Mouse (Mus musculus): ENCODE data around the gene Aptx. TPM values are rescaled to one million over a fixed set of nuclear protein-coding genes. Genes with fewer than 3 reads are reported as not detected.
A peak's percentile ranks its signal among the peaks of the same experiment; 100 is the strongest.

Aptx gene
- 46.9 and 47.3 TPM in 2 replicates for polyA plus RNA-seq (2016; fragmentation: Nextera tagmentation; extraction: Ambion mirVana)

- peak within 1 kb of the TSS; percentile 61 for H3K4me3 ChIP-seq (replicated peaks)
- H3K9ac ChIP-seq, result peak within 1 kb of the TSS; percentile 65
- ATAC-seq (ENCODE audit: low FRiP score), result peak; percentile 93
- peaks cover 27% of the 10 kb centered on the region for H3K4me1 ChIP-seq
- no peaks in the 10 kb centered on the region for H3K36me3 ChIP-seq (replicated peaks)
- peak within 1 kb of the TSS; percentile 76 for H3K4me2 ChIP-seq
- H3K27ac ChIP-seq, result peak within 1 kb of the TSS; percentile 95
- WGBS, result under 1% methylated on average over 42 of the region's 42 CpGs
- H3K9me3 ChIP-seq, result no peaks in the 10 kb centered on the region
- H3K27me3 ChIP-seq, result no peaks in the 10 kb centered on the region
Observed at GRCm38 (mm10) chr4:40702797-40703709, at the start of gene Aptx. TSS of gene Aptx (minus strand) at chr4:40703194.

GRCm38 (mm10) chr4:40735351-40735750 is 32.4 kb upstream of the Aptx start:
- Histone ChIP-seq H3K9ac (no peak overlapping the region), H3K9me3 (no peaks in the 10 kb centered on the region), H3K4me1 (no peaks in the 10 kb centered on the region), H3K36me3 (replicated peaks) (peaks cover 76% of the 10 kb centered on the region), H3K27ac (no peak overlapping the region), H3K4me3 (replicated peaks) (no peak overlapping the region), H3K4me2 (no peak overlapping the region), H3K27me3 (no peaks in the 10 kb centered on the region)
- WGBS, result 70% methylated on average over 1 of the region's 1 CpGs
- no peak for ATAC-seq (ENCODE audit: low FRiP score)

- no peaks in the 10 kb centered on the region for H3K27me3 ChIP-seq
- H3K4me1 ChIP-seq, result peaks cover 8% of the 10 kb centered on the region
- peaks cover 85% of the 10 kb centered on the region for H3K36me3 ChIP-seq (replicated peaks)
- no peak overlapping the region for H3K4me2 ChIP-seq
- no peak for ATAC-seq (ENCODE audit: low FRiP score)
- H3K27ac ChIP-seq, result no peak overlapping the region
- no peak overlapping the region for H3K4me3 ChIP-seq (replicated peaks)
- no peak overlapping the region for H3K9ac ChIP-seq
- H3K9me3 ChIP-seq, result no peaks in the 10 kb centered on the region
Observed at GRCm38 (mm10) chr4:40731262-40731661, 28.3 kb upstream of the Aptx start.

DNA sequence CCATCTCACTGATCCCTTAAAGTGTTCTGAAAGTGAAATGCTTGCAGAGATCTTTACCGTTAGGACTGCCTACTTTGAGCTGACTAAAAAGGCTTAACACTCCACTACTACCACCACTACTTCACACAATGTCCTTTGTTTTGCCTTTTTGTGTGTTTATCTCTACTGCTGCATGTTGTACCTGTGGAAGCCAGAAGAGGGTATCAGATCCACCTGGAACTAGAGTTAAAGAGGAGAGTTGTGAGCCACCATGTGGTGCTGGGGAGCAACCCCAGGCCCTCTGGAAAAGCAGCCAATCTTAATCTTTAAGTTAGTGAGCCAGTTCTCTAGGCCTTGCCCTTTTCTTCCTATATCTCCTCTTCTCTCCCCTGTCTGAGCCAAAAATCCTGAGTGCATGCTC is 24.3 kb upstream of the Aptx start:
- H3K4me2 ChIP-seq, result no peak overlapping the region
- 85% methylated on average over 1 of the region's 1 CpGs for WGBS
- ATAC-seq (ENCODE audit: low FRiP score), result no peak

GRCm38 (mm10) chr4:40725554-40725953 is 22.6 kb upstream of the Aptx start:
- H3K27ac ChIP-seq, result no peak overlapping the region
- H3K9ac ChIP-seq, result no peak overlapping the region
- 0 out of 2 replicates have a peak overlapping the region, but pooled peaks have one; percentile 80 for H3K4me2 ChIP-seq
- H3K27me3 ChIP-seq, result no peaks in the 10 kb centered on the region
- ATAC-seq (ENCODE audit: low FRiP score), result no peak
- no peaks in the 10 kb centered on the region for H3K9me3 ChIP-seq
- H3K4me1 ChIP-seq, result peaks cover 41% of the 10 kb centered on the region
- H3K36me3 ChIP-seq (replicated peaks), result peaks cover 59% of the 10 kb centered on the region
- H3K4me3 ChIP-seq (replicated peaks), result 0 out of 2 replicates have a peak overlapping the region, but pooled peaks have one; percentile 2

More for the DNA sequence above, 24.3 kb upstream of the Aptx start:
- no peaks in the 10 kb centered on the region for H3K9me3 ChIP-seq
- no peak overlapping the region for H3K4me3 ChIP-seq (replicated peaks)
- peaks cover 32% of the 10 kb centered on the region for H3K4me1 ChIP-seq
- no peaks in the 10 kb centered on the region for H3K27me3 ChIP-seq
- H3K9ac ChIP-seq, result no peak overlapping the region
- H3K27ac ChIP-seq, result no peak overlapping the region
- H3K36me3 ChIP-seq (replicated peaks), result peaks cover 75% of the 10 kb centered on the region

- Histone ChIP-seq H3K9me3 (no peaks in the 10 kb centered on the region), H3K4me3 (replicated peaks) (peak overlapping the region; percentile 90; the same call in 1 of the 2 replicates), H3K36me3 (replicated peaks) (peaks cover 55% of the 10 kb centered on the region), H3K9ac (no peak overlapping the region), H3K27ac (no peak overlapping the region), H3K4me2 (peak overlapping the region; percentile 80; the same call in 1 of the 2 replicates), H3K27me3 (no peaks in the 10 kb centered on the region), H3K4me1 (peaks cover 41% of the 10 kb centered on the region)
- no peak for ATAC-seq (ENCODE audit: low FRiP score)
- WGBS, result 83% methylated on average over 7 of the region's 7 CpGs
Observed at GRCm38 (mm10) chr4:40725141-40725540, 22.1 kb upstream of the Aptx start.

DNA sequence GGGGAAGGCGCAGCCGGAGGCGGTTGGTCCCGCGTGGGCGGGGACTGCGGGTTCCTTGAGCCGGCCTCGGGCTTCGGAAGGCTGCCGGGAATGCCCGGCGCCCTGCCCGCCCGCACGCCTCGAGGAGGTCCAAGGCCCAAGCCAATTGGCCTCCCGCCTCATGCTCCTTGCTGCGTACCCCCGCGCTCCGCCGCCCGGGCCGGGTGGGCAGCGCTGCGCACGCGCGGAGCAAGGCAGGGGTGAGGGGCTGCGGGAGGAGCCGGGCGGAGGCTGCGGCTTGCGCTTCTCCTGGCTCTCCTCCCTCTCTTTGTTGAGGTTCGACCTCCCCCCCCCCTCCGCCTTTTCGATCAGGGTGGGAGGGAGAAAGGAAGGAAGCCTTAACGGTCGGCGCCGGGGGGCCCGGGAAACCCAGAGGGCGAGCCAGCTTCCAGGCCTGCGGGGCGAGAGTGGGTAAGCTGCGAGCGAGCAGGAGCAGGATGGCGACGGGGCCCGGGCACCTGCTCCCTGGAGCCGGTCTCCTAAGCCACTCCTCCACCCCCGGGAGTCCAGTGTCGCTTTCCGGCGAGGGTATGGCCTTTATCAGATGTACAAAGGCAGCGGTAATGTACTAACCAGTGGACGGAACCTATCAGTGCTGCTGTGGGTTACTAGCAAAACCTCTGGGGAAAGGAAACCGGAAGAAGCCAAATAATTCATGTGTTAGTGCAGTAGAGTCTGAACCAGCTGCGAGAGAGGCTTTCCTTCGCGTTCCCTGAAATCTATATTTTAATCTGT is 19.9 kb upstream of the Aptx start:
- H3K4me1 ChIP-seq, result peaks cover 41% of the 10 kb centered on the region
- H3K4me2 ChIP-seq, result peak overlapping the region; percentile 80
- WGBS, result under 1% methylated on average over 55 of the region's 62 CpGs
- peak overlapping the region; percentile 90 for H3K4me3 ChIP-seq (replicated peaks)
- peak overlapping the region; percentile 100 for H3K27ac ChIP-seq
- no peaks in the 10 kb centered on the region for H3K9me3 ChIP-seq
- peak overlapping the region; percentile 98 for H3K9ac ChIP-seq
- peaks cover 34% of the 10 kb centered on the region for H3K36me3 ChIP-seq (replicated peaks)
- H3K27me3 ChIP-seq, result no peaks in the 10 kb centered on the region
- peak; percentile 92 for ATAC-seq (ENCODE audit: low FRiP score)

GRCm38 (mm10) chr4:40722011-40722666 is 19.1 kb upstream of the Aptx start, which contains the start of gene Dnaja1:
TSS of gene Dnaja1 (plus strand) at chr4:40722150.
- peaks cover 27% of the 10 kb centered on the region for H3K36me3 ChIP-seq (replicated peaks)
- ATAC-seq (ENCODE audit: low FRiP score), result peak; percentile 94
- WGBS, result under 1% methylated on average over 53 of the region's 54 CpGs
- peak within 1 kb of the TSS; percentile 90 for H3K4me3 ChIP-seq (replicated peaks)
- peak within 1 kb of the TSS; percentile 80 for H3K4me2 ChIP-seq
- H3K4me1 ChIP-seq, result peaks cover 37% of the 10 kb centered on the region
- H3K27me3 ChIP-seq, result no peaks in the 10 kb centered on the region
- no peaks in the 10 kb centered on the region for H3K9me3 ChIP-seq
- peak within 1 kb of the TSS; percentile 98 for H3K9ac ChIP-seq
- peak within 1 kb of the TSS; percentile 100 for H3K27ac ChIP-seq

- whole genome bisulfite sequencing, result 95% methylated on average over 8 of the region's 8 CpGs
- peaks cover 17% of the 10 kb centered on the region for H3K36me3 ChIP-seq (replicated peaks)
- no peak overlapping the region for H3K4me2 ChIP-seq
- no peak for ATAC-seq (ENCODE audit: low FRiP score)
- no peak overlapping the region for H3K9ac ChIP-seq
- peaks cover 30% of the 10 kb centered on the region for H3K4me1 ChIP-seq
- no peaks in the 10 kb centered on the region for H3K27me3 ChIP-seq
- H3K27ac ChIP-seq, result 0 out of 2 replicates have a peak overlapping the region, but pooled peaks have one; percentile 100
- H3K4me3 ChIP-seq (replicated peaks), result no peak overlapping the region
- no peaks in the 10 kb centered on the region for H3K9me3 ChIP-seq
Observed at GRCm38 (mm10) chr4:40720910-40721309, 17.9 kb upstream of the Aptx start.

DNA sequence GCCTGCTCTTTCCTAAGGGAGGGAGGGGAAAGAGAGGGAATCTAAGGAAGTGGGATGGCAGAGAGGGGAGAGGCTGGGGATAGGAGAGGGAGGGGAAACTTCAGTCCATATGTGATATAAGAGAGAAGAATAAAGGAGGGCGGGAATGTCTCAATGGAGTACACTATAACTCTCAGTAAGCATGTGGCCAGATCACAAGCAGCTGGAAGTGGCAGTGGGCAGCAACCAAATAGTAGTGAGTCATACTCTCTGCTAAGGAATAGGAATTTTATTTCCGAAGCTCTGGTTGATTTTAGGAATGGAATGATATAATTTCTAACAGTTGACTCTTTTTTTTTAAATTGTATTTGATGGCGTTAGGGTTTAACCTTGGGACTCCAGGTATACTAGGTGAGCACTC is 14.1 kb upstream of the Aptx start:
- Histone ChIP-seq H3K4me3 (replicated peaks) (no peak overlapping the region), H3K9me3 (no peaks in the 10 kb centered on the region), H3K27ac (no peak overlapping the region), H3K27me3 (no peaks in the 10 kb centered on the region), H3K36me3 (replicated peaks) (no peaks in the 10 kb centered on the region), H3K9ac (no peak overlapping the region), H3K4me1 (peaks cover 8% of the 10 kb centered on the region), H3K4me2 (no peak overlapping the region)
- no peak for ATAC-seq (ENCODE audit: low FRiP score)
- 88% methylated on average over 3 of the region's 3 CpGs for WGBS

DNA sequence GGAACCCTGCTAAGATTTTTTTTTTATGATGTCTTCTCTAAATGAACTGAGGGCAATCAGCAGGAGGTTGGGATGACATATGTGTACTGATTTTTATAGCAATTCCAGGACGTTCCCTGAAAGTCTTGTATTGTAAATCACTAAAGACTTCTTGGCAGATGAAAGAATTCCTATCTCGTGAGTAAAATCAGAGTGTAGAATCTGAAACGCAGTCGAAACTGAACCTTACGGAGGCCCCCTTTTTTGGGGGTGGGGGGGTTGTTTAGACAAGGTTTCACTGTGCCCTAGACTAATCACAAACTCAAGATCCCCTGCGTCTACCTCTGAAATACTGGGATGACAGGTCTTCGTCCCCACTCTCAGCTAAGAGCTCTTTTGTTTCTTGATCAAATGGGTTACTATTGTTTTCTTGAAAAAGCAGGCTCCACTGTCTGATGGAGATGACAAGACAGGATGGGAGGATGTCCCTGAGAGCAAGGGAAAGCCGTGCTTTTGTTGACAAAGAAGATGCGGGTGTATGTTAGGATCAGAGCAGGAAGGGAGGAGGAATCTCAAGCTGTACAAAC is 799 bp upstream of the Aptx start:
- H3K9me3 ChIP-seq, result no peaks in the 10 kb centered on the region
- H3K9ac ChIP-seq, result peak overlapping the region; percentile 65
- peak overlapping the region; percentile 95 for H3K27ac ChIP-seq
- H3K4me2 ChIP-seq, result peak overlapping the region; percentile 76
- peak overlapping the region; percentile 61 for H3K4me3 ChIP-seq (replicated peaks)
- H3K27me3 ChIP-seq, result no peaks in the 10 kb centered on the region
- no peak for ATAC-seq (ENCODE audit: low FRiP score)
- no peaks in the 10 kb centered on the region for H3K36me3 ChIP-seq (replicated peaks)
- peaks cover 27% of the 10 kb centered on the region for H3K4me1 ChIP-seq
- WGBS, result 36% methylated on average over 9 of the region's 9 CpGs

Measured in forebrain, embryonic 12.5 days (tissue).